Mouse (Mus musculus) bone marrow macrophage, adult 2 months (primary cell): ENCODE data around the gene Coro7. TPM values are rescaled to one million over a fixed set of nuclear protein-coding genes. Genes with fewer than 3 reads are reported as not detected.

Experiments
- H3K27ac ChIP-seq: 2 replicates; pipeline ENCODE4 v1.5.1; 2012; ENCODE audit warnings: low read depth, low read length; ENCODE audit not compliant: insufficient read depth
- H3K4me1 ChIP-seq: 2 replicates; pipeline ENCODE4 v1.6.1; 2012; ENCODE audit warnings: low read length; ENCODE audit not compliant: control insufficient read depth, insufficient read depth
- H3K4me3 ChIP-seq: 2 replicates; pipeline ENCODE4 v1.5.1; 2012; ENCODE audit warnings: mild to moderate bottlenecking, low read length, moderate library complexity; ENCODE audit not compliant: insufficient read depth
- CTCF ChIP-seq: IDR thresholded peaks from 2 replicates; pipeline ENCODE4 v1.5.1; 2012; ENCODE audit warnings: low read depth, mild to moderate bottlenecking, low read length, moderate library complexity
- POLR2A ChIP-seq: IDR thresholded peaks from 2 replicates; pipeline ENCODE4 v1.6.1; 2012; ENCODE audit warnings: mild to moderate bottlenecking, low read depth, low read length, borderline replicate concordance
- polyA plus RNA-seq: library from polyadenylated mRNA; stranded (reverse); fragments of >200 nt; gene quantifications from 2 replicates; pipeline ENCODE4 v1.2.4, GENCODE M21; 2012; ENCODE audit not compliant: missing spikeins, insufficient read depth, insufficient read length

Coro7 gene
- polyA plus RNA-seq, 1 experiment = 110 TPM

DNA sequence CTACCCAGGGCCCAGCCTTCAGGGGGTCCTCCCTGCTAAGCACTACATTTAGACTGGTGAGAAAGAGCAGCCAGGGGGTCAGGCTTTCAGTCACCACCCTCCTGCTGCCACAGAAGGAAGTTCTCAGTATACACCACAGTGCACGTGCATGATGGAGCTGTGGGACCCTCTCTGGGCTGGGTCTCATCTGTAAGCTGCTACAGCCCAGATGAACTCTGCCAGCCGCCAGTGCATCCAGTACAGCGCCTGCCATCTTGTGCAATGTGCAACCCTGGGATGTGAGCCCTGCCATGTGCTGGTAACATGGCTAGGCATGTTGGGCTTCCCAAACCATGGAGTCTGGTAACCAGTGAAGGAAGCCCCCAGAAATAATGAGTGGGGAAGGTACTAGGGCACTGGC is 29.4 kb downstream of the Coro7 start:
- TF ChIP-seq CTCF = no peak
- TF ChIP-seq POLR2A = no peak
- no peak overlapping the region for H3K27ac ChIP-seq
- H3K4me3 ChIP-seq = no peak overlapping the region
- H3K4me1 ChIP-seq = no peaks in the 10 kb centered on the region

DNA sequence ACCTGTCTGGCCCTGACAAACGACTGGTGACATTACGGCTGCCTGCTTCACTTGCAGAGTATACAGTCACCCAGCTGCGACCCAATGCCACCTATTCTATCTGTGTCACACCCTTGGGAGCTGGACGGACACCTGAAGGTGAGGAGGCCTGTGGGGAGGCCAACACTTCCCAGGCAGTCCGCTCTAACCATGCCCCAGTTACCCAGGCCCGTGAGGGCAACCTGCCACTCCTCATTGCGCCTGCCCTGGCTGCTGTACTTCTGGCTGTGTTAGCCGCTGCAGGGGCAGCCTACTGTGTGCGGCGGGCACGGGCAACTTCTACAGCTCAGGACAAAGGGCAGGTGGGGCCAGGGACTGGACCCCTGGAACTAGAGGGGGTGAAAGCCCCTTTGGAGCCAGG is 29.9 kb downstream of the Coro7 start:
- Histone ChIP-seq H3K4me3 (no peak overlapping the region), H3K4me1 (no peaks in the 10 kb centered on the region), H3K27ac (no peak overlapping the region)
- no peak for TF ChIP-seq CTCF
- no peak for TF ChIP-seq POLR2A

GRCm38 (mm10) chr16:4649211-4649610 is 30.4 kb downstream of the Coro7 start:
- no peak overlapping the region for H3K4me3 ChIP-seq
- H3K4me1 ChIP-seq = no peaks in the 10 kb centered on the region
- no peak overlapping the region for H3K27ac ChIP-seq
- TF ChIP-seq POLR2A (no peak), CTCF (no peak)

DNA sequence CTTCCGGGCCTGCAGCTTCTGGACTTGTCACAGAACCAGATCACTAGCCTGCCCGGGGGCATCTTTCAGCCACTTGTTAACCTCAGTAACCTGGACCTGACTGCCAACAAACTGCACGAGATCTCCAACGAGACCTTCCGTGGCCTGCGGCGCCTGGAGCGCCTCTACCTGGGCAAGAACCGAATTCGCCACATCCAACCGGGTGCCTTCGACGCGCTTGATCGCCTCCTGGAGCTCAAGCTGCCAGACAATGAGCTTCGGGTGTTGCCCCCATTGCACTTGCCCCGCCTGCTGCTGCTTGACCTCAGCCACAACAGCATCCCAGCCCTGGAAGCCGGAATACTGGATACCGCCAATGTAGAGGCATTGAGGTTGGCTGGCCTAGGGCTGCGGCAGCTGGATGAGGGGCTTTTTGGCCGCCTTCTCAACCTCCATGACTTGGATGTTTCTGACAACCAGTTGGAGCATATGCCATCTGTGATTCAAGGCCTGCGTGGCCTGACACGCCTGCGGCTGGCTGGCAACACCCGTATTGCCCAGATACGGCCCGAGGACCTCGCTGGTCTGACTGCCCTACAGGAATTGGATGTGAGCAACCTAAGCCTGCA is 31.1 kb downstream of the Coro7 start:
- TF ChIP-seq POLR2A (no peak), CTCF (no peak)
- Histone ChIP-seq H3K4me3 (no peak overlapping the region), H3K4me1 (no peaks in the 10 kb centered on the region), H3K27ac (no peak overlapping the region)

DNA sequence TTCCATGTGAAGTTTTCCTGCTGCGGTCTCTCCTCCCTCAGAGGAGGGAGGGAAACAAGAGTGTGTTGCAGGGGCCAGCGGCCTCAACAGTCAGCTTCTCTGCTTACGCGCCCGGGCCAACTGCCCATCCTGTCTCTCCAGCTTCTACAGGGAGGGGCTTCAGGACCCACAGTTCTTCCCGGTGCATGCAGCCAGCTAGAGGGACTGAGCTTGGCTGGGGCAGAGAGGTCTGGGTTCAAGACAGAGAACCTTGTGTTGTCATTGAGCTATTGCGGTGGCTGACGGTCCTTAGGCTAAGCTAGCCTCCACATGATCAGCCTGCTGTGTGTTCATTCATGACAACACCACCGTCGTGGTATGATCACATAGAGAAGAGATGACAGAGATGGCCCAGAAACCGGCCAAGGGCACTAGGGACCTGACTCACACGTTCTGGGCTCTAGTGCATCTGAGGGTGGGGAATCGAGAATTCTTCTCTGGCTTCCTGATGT is 31.9 kb downstream of the Coro7 start:
- Histone ChIP-seq H3K27ac (no peak overlapping the region), H3K4me1 (no peaks in the 10 kb centered on the region), H3K4me3 (no peak overlapping the region)
- TF ChIP-seq CTCF = no peak

GRCm38 (mm10) chr16:4646831-4647230 is 32.7 kb downstream of the Coro7 start:
- Histone ChIP-seq H3K27ac (no peak overlapping the region), H3K4me1 (no peaks in the 10 kb centered on the region), H3K4me3 (no peak overlapping the region)
- TF ChIP-seq CTCF = no peak
- no peak for TF ChIP-seq POLR2A

DNA sequence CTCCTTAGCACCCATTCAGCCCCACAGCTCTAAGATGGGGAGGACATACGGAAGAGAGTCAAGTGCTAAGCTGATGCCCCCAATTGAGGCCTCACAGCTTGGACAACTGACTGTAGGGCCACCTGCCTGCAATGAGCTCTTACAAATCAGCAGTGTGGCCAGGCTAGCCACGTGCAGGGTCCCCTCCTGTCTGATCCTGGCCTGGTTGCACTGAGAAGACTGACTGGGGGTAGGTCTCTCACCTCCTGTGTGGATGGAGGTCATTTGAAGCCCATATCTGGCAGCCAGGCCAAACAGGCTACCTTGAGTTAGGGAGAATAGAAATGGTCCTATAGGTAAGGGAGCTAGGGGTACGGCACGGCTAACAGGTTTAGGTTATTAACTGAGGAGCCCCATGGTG is 33.7 kb downstream of the Coro7 start:
- H3K4me1 ChIP-seq = no peaks in the 10 kb centered on the region
- no peak for TF ChIP-seq CTCF
- no peak for TF ChIP-seq POLR2A
- H3K27ac ChIP-seq = no peak overlapping the region
- no peak overlapping the region for H3K4me3 ChIP-seq

DNA sequence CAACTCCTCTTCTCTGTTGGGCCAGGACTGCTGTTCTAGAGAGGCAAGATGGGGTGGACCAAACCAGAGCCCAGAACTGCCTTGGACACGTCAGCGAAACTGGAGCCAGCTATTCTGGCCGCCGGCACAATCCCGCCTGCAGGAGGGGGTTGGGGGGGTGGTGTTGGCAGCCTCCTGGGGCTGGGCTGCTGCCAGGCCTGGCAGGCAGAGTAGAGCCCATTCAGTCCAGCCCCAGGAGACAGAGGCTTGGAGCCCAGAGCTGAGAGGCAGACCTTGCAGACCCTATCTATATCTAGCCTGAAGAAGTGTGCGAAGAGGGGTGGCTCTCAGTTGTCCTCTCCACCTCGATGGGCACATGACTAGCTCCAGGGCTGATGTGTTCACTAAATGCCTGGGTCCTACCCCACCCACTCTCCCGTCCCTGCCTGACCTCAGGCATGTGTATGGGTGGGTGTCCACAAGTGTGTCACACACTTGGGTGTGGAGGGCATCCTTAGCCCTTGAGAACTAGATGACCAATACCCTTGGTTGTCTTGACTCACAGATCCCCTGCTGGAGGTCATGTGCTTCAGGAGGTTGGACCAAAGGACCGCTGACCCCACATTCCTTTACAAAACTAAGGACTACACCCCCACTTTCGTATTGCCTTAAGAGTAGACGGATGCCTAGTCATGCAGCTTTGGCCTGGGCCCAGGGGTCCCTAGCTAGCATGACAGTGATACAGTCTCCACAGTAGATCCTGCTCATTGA is 35.7 kb downstream of the Coro7 start:
- Histone ChIP-seq H3K27ac (no peak overlapping the region), H3K4me1 (no peaks in the 10 kb centered on the region), H3K4me3 (no peak overlapping the region)
- TF ChIP-seq CTCF (no peak), POLR2A (no peak)

DNA sequence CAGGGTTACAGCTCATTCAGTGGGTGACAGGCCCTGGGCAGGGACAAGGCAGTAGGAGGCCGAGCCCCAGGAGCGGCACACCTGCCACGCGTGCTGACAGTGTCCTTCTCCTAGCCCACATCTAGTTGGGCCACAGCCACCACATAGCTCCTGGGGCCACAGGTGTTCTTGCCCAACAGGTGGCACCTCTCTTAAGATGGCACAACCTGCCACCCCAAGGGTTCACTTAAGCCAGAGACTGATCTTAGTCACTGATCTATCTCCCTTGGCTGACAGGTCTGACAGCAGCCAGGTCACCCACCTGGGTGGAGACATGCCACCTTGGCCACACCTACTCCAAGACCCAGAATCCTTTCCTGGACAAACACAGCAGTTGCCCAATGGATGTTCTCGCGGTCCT is 36.6 kb downstream of the Coro7 start:
- no peaks in the 10 kb centered on the region for H3K4me1 ChIP-seq
- H3K27ac ChIP-seq = no peak overlapping the region
- TF ChIP-seq CTCF (no peak), POLR2A (no peak)

GRCm38 (mm10) chr16:4642190-4642589 is 37.4 kb downstream of the Coro7 start:
- H3K4me3 ChIP-seq = no peak overlapping the region
- no peak overlapping the region for H3K27ac ChIP-seq
- H3K4me1 ChIP-seq = no peaks in the 10 kb centered on the region
- TF ChIP-seq POLR2A (no peak), CTCF (no peak)

More for the DNA sequence above, 36.6 kb downstream of the Coro7 start:
- no peak overlapping the region for H3K4me3 ChIP-seq

DNA sequence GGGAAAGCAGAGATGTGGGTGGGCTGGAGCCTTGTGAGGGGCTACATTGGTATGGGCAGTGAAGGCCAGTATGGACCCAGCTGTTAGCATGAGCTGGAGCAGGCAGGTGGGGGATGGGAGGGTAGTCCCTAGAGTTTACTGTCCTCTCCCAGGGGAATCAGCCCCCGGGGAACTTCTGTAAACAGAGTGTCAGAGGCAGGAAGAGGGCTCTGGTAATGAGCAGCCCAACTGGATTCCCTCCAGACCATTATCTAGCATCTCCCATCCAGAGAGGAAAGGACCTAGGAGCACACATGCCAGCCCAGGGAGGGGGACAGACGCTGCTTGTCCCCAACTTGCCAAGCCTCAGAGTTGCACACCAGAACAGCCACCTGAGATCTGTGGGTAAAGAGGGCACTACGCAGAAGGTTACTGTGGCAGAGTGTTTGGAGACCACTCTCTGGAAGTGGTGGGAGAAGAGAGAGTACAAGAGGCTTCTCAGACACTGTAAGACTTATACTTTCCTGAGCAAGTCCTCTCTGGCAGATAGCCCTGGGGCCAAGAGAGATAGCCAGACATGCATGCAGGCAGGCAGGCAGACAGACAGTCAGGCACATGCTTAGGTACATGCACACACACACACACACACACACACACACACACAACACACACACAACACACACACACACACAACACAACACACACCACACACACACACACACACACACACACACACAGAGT is 38.3 kb downstream of the Coro7 start:
- no peaks in the 10 kb centered on the region for H3K4me1 ChIP-seq
- H3K4me3 ChIP-seq = no peak overlapping the region
- H3K27ac ChIP-seq = no peak overlapping the region
- TF ChIP-seq CTCF = no peak
